Mouse (Mus musculus) embryonic fibroblast, embryonic 13.5 days (primary cell): ENCODE data around the gene Lrp11.

Experiments
- CTCF ChIP-seq: IDR thresholded peaks from 2 replicates; pipeline ENCODE4 v1.5.1; 2011; ENCODE audit warnings: mild to moderate bottlenecking, control low read depth, low read length, moderate library complexity, borderline replicate concordance; ENCODE audit not compliant: insufficient read depth
- POLR2A ChIP-seq: IDR thresholded peaks from 2 replicates; pipeline ENCODE4 v1.6.1; 2011; ENCODE audit warnings: low read depth, mild to moderate bottlenecking, control low read depth, low read length, moderate library complexity

GRCm38 (mm10) chr10:7590792-7591191, 1.2 kb downstream of the Lrp11 start:
- no peak for TF ChIP-seq CTCF
- TF ChIP-seq POLR2A: no peak
